Mouse (Mus musculus) CH12.LX (cell line): ENCODE data around the gene G3bp2. TPM values are rescaled to one million over a fixed set of nuclear protein-coding genes. Genes with fewer than 3 reads are reported as not detected.

ENCODE experiments used
- DNase-seq: peaks from one replicate; pipeline ENCODE4 v3.0.0-alpha.2; 2013; ENCODE audit errors: extremely low read depth
- H3K27ac ChIP-seq: 2 replicates; pipeline ENCODE4 v1.5.1; 2012; ENCODE audit warnings: low read depth, mild to moderate bottlenecking, control low read depth, moderate library complexity; ENCODE audit not compliant: insufficient read depth
- H3K27me3 ChIP-seq: replicated peaks from 2 replicates; pipeline ENCODE3; 2012; ENCODE audit warnings: inconsistent platforms
- H3K36me3 ChIP-seq, 2 experiments: replicated peaks in 1 of 2; 2 replicates each; pipeline versions ENCODE3 to v1.6.1; 2012; ENCODE audit warnings: inconsistent platforms in 1 of 2, low read length in 1 of 2, mild to moderate bottlenecking in 1 of 2, mixed read lengths in 1 of 2, moderate library complexity in 1 of 2; ENCODE audit not compliant: control insufficient read depth in 1 of 2, insufficient read depth in 1 of 2
- H3K4me1 ChIP-seq, 2 experiments: 2 replicates each; pipeline ENCODE4 v1.6.1; 2012; ENCODE audit warnings: inconsistent platforms in 1 of 2, moderate library complexity in 1 of 2; ENCODE audit not compliant: insufficient read depth in 2 of 2, control insufficient read depth in 1 of 2
- H3K4me2 ChIP-seq: 2 replicates; pipeline ENCODE4 v1.6.1; 2012; ENCODE audit warnings: low read depth, mild to moderate bottlenecking, control low read depth; ENCODE audit not compliant: poor library complexity, insufficient read depth, severe bottlenecking
- H3K4me3 ChIP-seq, 3 experiments: fragments of 150-350 bp in 1 of 3; sonication (generic) in 1 of 3; replicated peaks in 1 of 3; 2 replicates each; pipeline versions ENCODE3 to v1.5.1; 2011 to 2012; ENCODE audit warnings: low read depth in 2 of 3, low read length in 2 of 3, mild to moderate bottlenecking in 2 of 3, moderate library complexity in 2 of 3, control low read depth in 1 of 3, improper control_type of control experiment in 1 of 3, inconsistent platforms in 1 of 3, mixed read lengths in 1 of 3; ENCODE audit not compliant: poor library complexity in 1 of 3
- H3K79me2 ChIP-seq: replicated peaks from 2 replicates; pipeline ENCODE4 v1.6.1; 2012; ENCODE audit warnings: mild to moderate bottlenecking, moderate library complexity; ENCODE audit not compliant: control insufficient read depth, poor library complexity, insufficient read depth, severe bottlenecking; ENCODE audit errors: extremely low read depth
- H3K9ac ChIP-seq: 2 replicates; pipeline ENCODE4 v1.6.1; 2012; ENCODE audit warnings: low read depth, mild to moderate bottlenecking, control low read depth, moderate library complexity; ENCODE audit not compliant: insufficient read depth
- H3K9me3 ChIP-seq: replicated peaks from 2 replicates; pipeline ENCODE3; 2012; ENCODE audit warnings: low read length, inconsistent platforms, mixed read lengths
- CHD1 ChIP-seq: IDR thresholded peaks from 2 replicates; pipeline ENCODE4 v1.6.1; 2012; ENCODE audit warnings: low read depth, low read length, improper control_type of control experiment, inconsistent platforms
- CTCF ChIP-seq, 2 experiments: IDR thresholded peaks in 1 of 2; conservative IDR thresholded peaks in 1 of 2; 2 replicates each; pipeline ENCODE4 v1.5.1; 2011 to 2012; ENCODE audit warnings: low read depth in 2 of 2, low read length in 2 of 2, improper control_type of control experiment in 1 of 2, inconsistent platforms in 1 of 2, mild to moderate bottlenecking in 1 of 2, moderate library complexity in 1 of 2
- E2F4 ChIP-seq: IDR thresholded peaks from 2 replicates; pipeline ENCODE4 v1.6.1; 2011; ENCODE audit warnings: low read depth, low read length, improper control_type of control experiment; ENCODE audit not compliant: insufficient replicate concordance
- EP300 ChIP-seq: IDR thresholded peaks from 2 replicates; pipeline ENCODE4 v1.6.1; 2011; ENCODE audit warnings: low read length, improper control_type of control experiment
- ETS1 ChIP-seq: conservative IDR thresholded peaks from 2 replicates; pipeline ENCODE4 v1.6.1; 2012; ENCODE audit warnings: low read depth, mild to moderate bottlenecking, inconsistent platforms, low read length, improper control_type of control experiment, moderate library complexity
- GABPA ChIP-seq: IDR thresholded peaks from 2 replicates; pipeline ENCODE4 v1.6.1; 2012; ENCODE audit warnings: low read depth, low read length, improper control_type of control experiment, inconsistent platforms; ENCODE audit not compliant: insufficient replicate concordance
- IRF4 ChIP-seq: IDR thresholded peaks from 2 replicates; pipeline ENCODE4 v1.6.1; 2014; ENCODE audit warnings: low read depth, mild to moderate bottlenecking, inconsistent platforms, low read length, improper control_type of control experiment
- JUN ChIP-seq: IDR thresholded peaks from 2 replicates; pipeline ENCODE4 v1.6.1; 2011; ENCODE audit warnings: low read depth, mild to moderate bottlenecking, low read length, improper control_type of control experiment, moderate library complexity; ENCODE audit not compliant: insufficient read depth
- JUND ChIP-seq: conservative IDR thresholded peaks from 2 replicates; pipeline ENCODE4 v1.6.1; 2011; ENCODE audit warnings: low read depth, low read length, improper control_type of control experiment
- KAT2A ChIP-seq: IDR thresholded peaks from 2 replicates; pipeline ENCODE4 v1.6.1; 2012; ENCODE audit warnings: low read length, improper control_type of control experiment, inconsistent platforms; ENCODE audit not compliant: insufficient replicate concordance
- MAFK ChIP-seq: IDR thresholded peaks from 2 replicates; pipeline ENCODE4 v1.6.1; 2011; ENCODE audit warnings: low read length, improper control_type of control experiment; ENCODE audit not compliant: insufficient replicate concordance
- MAZ ChIP-seq: IDR thresholded peaks from 2 replicates; pipeline ENCODE4 v1.6.1; 2012; ENCODE audit warnings: low read depth, mild to moderate bottlenecking, inconsistent platforms, low read length, improper control_type of control experiment, moderate library complexity
- RCOR1 ChIP-seq: conservative IDR thresholded peaks from 2 replicates; pipeline ENCODE4 v1.6.1; 2012; ENCODE audit warnings: low read depth, mild to moderate bottlenecking, inconsistent platforms, low read length, improper control_type of control experiment
- SIN3A ChIP-seq: IDR thresholded peaks from 2 replicates; pipeline ENCODE4 v1.6.1; 2012; ENCODE audit warnings: low read length, improper control_type of control experiment, inconsistent platforms
- SMC3 ChIP-seq: IDR thresholded peaks from 2 replicates; pipeline ENCODE4 v1.6.1; 2011; ENCODE audit warnings: low read depth, low read length, improper control_type of control experiment
- TBP ChIP-seq: conservative IDR thresholded peaks from 2 replicates; pipeline ENCODE4 v1.6.1; 2011; ENCODE audit warnings: low read depth, low read length, improper control_type of control experiment
- UBTF ChIP-seq: IDR thresholded peaks from 2 replicates; pipeline ENCODE4 v1.6.1; 2012; ENCODE audit warnings: low read depth, mild to moderate bottlenecking, inconsistent platforms, low read length, improper control_type of control experiment, moderate library complexity
- USF1 ChIP-seq: IDR thresholded peaks from 2 replicates; pipeline ENCODE4 v1.6.1; 2014; ENCODE audit warnings: low read depth, mild to moderate bottlenecking, inconsistent platforms, low read length, improper control_type of control experiment
- USF2 ChIP-seq: conservative IDR thresholded peaks from 2 replicates; pipeline ENCODE4 v1.6.1; 2011; ENCODE audit warnings: low read depth, low read length, improper control_type of control experiment
- ZC3H11A ChIP-seq: IDR thresholded peaks from 2 replicates; pipeline ENCODE4 v1.6.1; 2012; ENCODE audit warnings: low read depth, mild to moderate bottlenecking, inconsistent platforms, low read length, improper control_type of control experiment
- dilution Hi-C: fragments of 300-500 bp; cut with MboI; formaldehyde crosslinking; loops from 2 replicates; pipeline ENCODE4 v1.14.3; 2020; ENCODE audit warnings: low sequenced_read_pairs; ENCODE audit not compliant: extremely low pct_unique_long_range_greater_than_20kb, extremely low pct_ligation_motif_present
- in situ Hi-C: fragments of 300-500 bp; cut with MboI; formaldehyde crosslinking; loops from 3 replicates; pipeline ENCODE4 v1.14.3; 2019; ENCODE audit warnings: low sequenced_read_pairs, low pct_ligation_motif_present, low pct_unique_long_range_greater_than_20kb, mixed read lengths
- polyA plus RNA-seq: library from polyadenylated mRNA; unstranded; fragments of >175 nt; gene quantifications from 2 replicates; pipeline ENCODE4 v1.2.1, GENCODE M21; 2012; ENCODE audit warnings: low read depth; ENCODE audit not compliant: insufficient read length
- total RNA-seq, 2 experiments: library from RNA; depleted of rRNA; stranded (reverse); fragments of 300-350 nt in 1 of 2; fragments of >200 nt in 1 of 2; gene quantifications; 2 replicates each; pipeline ENCODE4 v1.2.3; 2012 to 2014

G3bp2 gene
- total and polyA plus RNA-seq, 3 experiments = 38.8 to 114 (median 99.7) TPM

- H3K9ac ChIP-seq = no peak overlapping the region
- no peak for TF ChIP-seq IRF4
- TF ChIP-seq JUN = no peak
- TF ChIP-seq USF1 = no peak
- no peak for TF ChIP-seq MAFK
- TF ChIP-seq USF2 = no peak
- no peak for TF ChIP-seq CHD1
- no peak for TF ChIP-seq E2F4
- TF ChIP-seq RCOR1 = no peak
- TF ChIP-seq TBP = no peak
- TF ChIP-seq JUND = no peak
- no peak for TF ChIP-seq CTCF (conservative IDR thresholded peaks at IDR 0.05 in 1 of 2, IDR thresholded peaks at IDR 0.05 in 1 of 2; ENCODE audit: low read depth in 2 of 2, low read length in 2 of 2)
- no peak for TF ChIP-seq ETS1
- no peak for TF ChIP-seq KAT2A
- TF ChIP-seq SMC3 = no peak
- TF ChIP-seq UBTF = no peak
- no peak for TF ChIP-seq GABPA
- dilution Hi-C loops (no loop called here), in situ Hi-C loops (no loop called here)
- no peak overlapping the region for H3K4me2 ChIP-seq
- no peak for DNase-seq
- no peaks in the 10 kb centered on the region for H3K9me3 ChIP-seq
- peaks cover 0 to 2% of the 10 kb centered on the region in 2 experiments; a peak in 1 of 4 replicates for H3K4me1 ChIP-seq
- no peak overlapping the region for H3K27ac ChIP-seq
- H3K36me3 ChIP-seq = peaks cover 0 to 3% of the 10 kb centered on the region in 2 experiments
- H3K79me2 ChIP-seq = no peaks in the 10 kb centered on the region
- H3K27me3 ChIP-seq = no peaks in the 10 kb centered on the region
- H3K4me3 ChIP-seq = no peak overlapping the region
These were observed 31.4 kb upstream of the G3bp2 start for GRCm38 (mm10) chr5:92114939-92115338.

- Histone ChIP-seq H3K27me3 (no peaks in the 10 kb centered on the region), H3K9me3 (no peaks in the 10 kb centered on the region)
- in situ Hi-C loops = no loop called here
- TF ChIP-seq MAZ (no peak), ZC3H11A (no peak), TBP (no peak), RCOR1 (no peak), E2F4 (no peak), SIN3A (no peak), JUND (no peak), CHD1 (no peak), EP300 (no peak)
- TF ChIP-seq, all 38 proteins: peak for 0
- no peaks in the 10 kb centered on the region for H3K79me2 ChIP-seq
- no peak overlapping the region for H3K4me2 ChIP-seq
- no peaks in the 10 kb centered on the region for H3K36me3 ChIP-seq
- H3K4me1 ChIP-seq = peaks cover 1 to 6% of the 10 kb centered on the region in 2 experiments; a peak in 2 of 4 replicates
- H3K4me3 ChIP-seq = no peak overlapping the region
- H3K9ac ChIP-seq = no peak overlapping the region
- no peak overlapping the region for H3K27ac ChIP-seq
- no peak for DNase-seq
- dilution Hi-C loops = no loop called here
These were observed 30.7 kb upstream of the G3bp2 start for GRCm38 (mm10) chr5:92114223-92114622.
